Mouse (Mus musculus) regulatory T cell (primary cell): Measurements from ENCODE around the gene Ednra.

Source experiments
- in situ Hi-C: fragments of 300-600 bp; cut with MboI, MseI; formaldehyde crosslinking; loops from one replicate; pipeline ENCODE4 v1.15.1; 2025; ENCODE audit warnings: high pct_unique_total_duplicates

The Ednra gene

DNA sequence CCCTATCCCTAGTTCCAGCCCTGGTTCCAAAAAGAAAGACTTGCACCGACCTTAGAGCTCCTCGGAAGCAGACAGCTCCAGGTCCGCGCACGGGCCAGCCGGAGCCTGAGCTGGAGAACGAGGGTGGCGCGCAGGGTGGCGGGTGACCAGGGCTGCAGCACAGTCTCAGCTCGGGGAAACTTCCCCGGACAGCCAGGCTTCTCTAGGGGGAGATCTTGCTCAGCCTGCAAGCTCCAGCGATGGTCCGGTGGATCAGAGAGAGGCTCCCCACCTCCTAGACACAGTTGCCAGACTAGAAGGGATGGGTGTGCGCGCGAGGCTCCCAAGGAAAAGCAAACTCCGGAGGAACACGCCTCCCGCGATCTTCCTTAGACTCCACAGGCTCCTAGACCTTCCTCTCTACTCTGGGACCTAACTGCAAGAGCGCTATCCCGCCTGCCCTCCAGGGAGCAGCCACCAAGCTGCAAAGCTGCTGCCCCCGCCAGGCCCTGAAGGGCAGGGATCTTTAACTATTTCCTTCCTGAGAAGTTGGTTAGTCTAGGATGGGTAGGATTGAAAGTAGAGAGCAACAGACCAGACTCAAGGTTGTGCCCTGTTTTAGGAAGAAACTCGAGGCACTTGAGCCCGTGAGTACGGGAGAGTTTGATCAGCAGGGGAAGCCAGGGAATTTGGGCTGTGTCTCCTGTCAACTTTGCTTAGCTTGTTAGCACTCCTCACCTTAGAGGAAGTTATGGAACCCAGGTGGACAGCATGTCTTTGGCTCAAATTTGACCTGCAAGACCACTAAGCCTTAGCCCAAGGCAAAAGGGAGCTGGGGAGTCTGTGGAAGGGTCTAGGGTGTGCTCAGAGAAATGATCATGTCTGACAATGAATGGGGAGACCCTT lies at the start of gene Ednra:
Gene Ednra, minus strand, starts transcription at position 419 of the 885 bp plus-strand sequence.
- in situ Hi-C loops = no loop called here

- in situ Hi-C loops = no loop called here
These were observed 49.6 kb upstream of the Ednra start for GRCm38 (mm10) chr8:77773831-77774230.

- in situ Hi-C loops = no loop called here
These were observed 49.0 kb upstream of the Ednra start for GRCm38 (mm10) chr8:77773256-77773655.

- in situ Hi-C loops = no loop called here
These were observed 48.1 kb upstream of the Ednra start for GRCm38 (mm10) chr8:77772210-77772886.

DNA sequence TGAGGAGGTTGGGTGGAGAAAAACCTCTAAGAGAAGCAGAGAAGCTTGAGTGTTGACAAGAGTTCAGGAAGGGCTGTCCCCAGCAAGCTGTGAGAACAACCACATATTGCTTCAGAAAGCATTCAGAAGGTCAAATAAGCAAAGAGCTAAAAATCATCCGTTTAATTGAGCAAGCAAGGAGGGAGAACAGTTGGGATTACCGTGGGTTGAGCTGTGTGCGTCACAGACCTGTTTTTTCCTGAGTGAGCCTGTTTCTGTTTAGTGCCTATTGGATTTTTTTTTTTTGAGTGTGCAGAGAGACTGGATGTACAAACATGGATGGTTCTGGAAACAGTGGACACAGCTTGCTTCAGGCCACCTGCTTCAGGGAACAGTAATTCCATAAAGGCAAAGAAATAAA lies 46.7 kb upstream of the Ednra start:
- in situ Hi-C loops = no loop called here

DNA sequence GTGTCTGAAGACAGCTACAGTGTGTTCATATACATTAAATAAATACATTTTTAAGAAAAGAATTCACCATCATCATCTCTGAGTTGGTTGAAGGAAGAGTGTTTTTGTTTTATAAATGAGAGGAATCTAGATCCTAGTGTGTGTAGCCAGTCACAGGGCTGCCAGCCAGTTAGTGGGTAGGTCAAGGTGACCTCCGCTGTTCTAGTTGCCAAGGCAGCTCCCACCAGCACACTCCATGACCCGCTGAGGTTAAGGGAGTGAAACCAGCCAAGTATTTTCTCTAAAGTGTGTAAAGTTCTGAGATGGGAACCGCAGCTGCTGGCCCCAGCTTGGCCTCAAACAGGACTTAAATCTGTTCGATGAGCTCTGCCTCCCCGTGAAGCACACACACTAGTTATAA lies 44.7 kb upstream of the Ednra start:
- in situ Hi-C loops = no loop called here

- in situ Hi-C loops = no loop called here
These were observed 40.0 kb upstream of the Ednra start for GRCm38 (mm10) chr8:77764253-77764652.

DNA sequence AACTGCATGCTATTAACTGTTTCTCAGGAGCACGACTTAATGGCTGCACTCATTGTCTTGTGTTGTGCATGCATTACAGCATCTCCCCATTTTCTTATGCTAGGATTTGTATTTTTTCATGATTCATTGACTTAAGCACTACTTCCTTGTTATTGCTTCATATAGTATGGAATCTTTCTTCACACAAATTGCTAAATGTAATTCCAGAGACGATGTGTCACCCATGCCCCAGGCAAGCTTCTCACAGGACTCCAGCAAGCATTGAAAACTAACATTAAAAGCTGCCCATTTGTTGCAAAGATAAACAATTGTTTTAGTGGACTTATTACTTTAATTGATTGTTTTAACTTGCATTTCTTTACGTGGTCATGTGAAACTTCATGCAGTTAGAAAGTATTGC lies 38.7 kb upstream of the Ednra start:
- in situ Hi-C loops = no loop called here

DNA sequence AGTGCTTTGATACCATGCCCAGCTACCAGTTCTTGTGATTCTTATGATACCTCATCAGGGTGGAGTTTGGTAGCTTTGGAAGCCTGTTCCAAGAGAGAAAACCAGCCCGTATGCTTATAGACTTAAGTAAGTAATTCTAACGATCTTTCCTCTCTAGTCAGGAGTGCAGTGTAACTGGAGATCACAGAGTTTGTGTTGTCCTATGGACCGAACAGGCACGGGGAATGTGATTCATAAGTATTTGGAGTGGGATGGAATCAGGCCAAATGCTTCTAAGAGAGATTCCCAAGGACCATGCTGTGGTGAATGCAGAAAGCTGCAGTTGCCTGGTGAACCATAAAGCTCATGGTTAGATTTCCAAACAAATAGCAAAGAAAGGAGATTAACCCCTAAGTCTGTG lies 31.2 kb upstream of the Ednra start:
- in situ Hi-C loops = no loop called here

- in situ Hi-C loops = no loop called here
These were observed 29.5 kb upstream of the Ednra start for GRCm38 (mm10) chr8:77753796-77754195.

- in situ Hi-C loops = no loop called here
These were observed 27.8 kb upstream of the Ednra start for GRCm38 (mm10) chr8:77752041-77752440.

GRCm38 (mm10) chr8:77750407-77750806 lies 26.1 kb upstream of the Ednra start:
- in situ Hi-C loops = no loop called here

DNA sequence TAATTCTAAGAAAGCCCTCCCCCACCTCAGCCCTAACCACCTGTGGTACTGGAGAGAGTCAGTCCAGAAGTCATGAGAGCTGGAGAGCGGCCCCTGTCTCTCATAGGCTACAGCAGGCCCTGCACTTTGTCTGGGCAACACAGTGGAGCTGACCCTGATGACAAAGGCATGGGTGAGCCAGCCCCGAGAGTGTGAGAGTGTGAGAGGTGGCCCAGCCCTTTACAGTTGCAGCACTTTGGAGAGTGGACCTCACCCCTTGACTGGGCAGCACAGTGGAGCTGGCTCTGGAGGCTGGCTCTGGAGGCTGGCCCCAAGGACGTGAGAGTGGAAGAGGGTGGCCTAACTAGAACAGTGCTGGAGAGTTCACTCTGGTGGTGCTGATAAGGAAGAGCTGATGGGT lies 20.2 kb upstream of the Ednra start:
- in situ Hi-C loops = no loop called here

DNA sequence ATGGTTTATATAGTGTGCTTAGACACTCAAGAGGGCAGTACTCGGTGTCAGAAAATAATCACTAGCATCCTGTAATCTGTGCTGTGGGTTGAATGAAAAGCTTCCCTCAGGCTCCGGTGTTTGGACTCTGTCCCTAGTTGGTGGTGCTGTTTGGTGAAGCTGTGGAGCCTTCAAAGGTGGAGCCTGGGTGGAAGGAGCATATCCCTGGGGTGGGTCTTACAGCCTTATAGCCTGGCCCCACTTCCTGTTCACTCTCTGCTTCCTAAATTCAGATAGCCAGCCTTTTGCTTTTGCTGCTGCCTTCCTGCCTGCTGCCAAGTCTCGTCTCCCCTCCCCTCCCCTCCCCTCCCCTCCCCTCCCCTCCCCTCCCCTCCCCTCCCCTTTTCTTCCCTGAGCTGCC lies 18.1 kb upstream of the Ednra start:
- in situ Hi-C loops = no loop called here

GRCm38 (mm10) chr8:77741050-77741777 lies 16.9 kb upstream of the Ednra start:
- in situ Hi-C loops = no loop called here

GRCm38 (mm10) chr8:77738419-77738818 lies 14.2 kb upstream of the Ednra start:
- in situ Hi-C loops = no loop called here

DNA sequence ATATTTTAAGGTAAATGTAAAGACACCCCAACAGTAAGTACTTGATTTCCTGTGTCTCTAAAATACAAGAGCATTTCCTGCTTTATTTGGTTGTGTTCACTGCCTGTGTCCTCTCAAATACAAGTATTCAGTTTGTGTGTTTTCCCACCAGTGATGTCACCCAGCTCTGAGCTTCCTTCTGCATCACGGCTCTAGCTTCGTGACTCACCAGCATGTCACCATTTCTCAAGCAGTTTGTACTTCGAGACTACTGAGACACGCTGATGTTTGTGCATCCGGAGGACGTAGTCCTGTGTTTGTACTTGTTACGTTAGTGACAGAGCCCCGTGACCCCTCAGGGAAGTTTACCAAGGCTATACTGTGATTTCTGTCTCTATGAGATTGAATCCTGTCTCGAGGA lies 13.1 kb upstream of the Ednra start:
- in situ Hi-C loops = no loop called here

- in situ Hi-C loops = no loop called here
These were observed 9.5 kb upstream of the Ednra start for GRCm38 (mm10) chr8:77733792-77734191.

GRCm38 (mm10) chr8:77732964-77733363 lies 8.7 kb upstream of the Ednra start:
- in situ Hi-C loops = no loop called here

DNA sequence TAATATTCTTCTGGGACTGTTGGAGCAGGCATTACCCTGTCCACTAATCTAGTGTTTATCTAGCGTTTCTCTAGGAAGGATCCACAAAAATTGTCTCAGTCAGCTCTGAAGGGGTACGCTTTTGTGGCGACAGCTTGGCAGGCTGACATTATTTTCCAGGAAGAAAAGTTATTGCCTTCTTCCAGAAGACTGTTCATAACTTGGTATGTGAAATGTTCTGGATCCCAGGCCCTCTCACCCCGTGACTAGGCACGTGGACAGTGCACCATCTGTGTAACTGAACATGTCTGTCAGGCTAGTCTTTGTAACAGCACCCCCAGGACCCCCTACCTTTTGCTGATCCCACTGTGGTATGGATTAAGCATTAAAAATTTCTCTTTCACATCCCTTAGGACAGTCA lies 1.1 kb upstream of the Ednra start:
- in situ Hi-C loops = no loop called here

DNA sequence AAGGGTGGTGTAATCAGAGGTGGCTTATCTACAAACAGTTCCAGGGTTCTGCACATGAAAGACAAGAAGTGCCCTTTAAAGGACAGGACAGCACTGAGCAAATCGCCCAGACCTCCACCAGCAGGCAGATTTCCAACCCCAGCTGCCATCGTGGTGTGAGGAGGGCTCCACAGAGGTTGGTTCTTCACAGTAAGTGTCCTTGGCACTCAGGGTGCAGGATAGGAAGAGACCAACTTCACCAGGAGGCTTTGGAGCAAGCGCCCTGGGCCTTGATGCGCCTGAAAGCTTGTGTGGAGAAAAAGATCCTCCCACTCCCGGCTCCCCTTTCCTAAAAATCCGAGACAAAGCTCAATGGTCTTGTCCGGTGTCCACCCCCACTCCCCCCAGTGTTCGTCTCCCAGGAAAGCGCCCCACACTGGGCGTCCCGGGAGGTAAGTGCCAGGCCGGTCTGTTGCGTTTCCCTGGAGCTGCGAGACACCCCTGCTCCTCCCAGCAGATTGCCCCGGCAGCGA lies 674 bp downstream of the Ednra start:
- in situ Hi-C loops = no loop called here

- in situ Hi-C loops = no loop called here
These were observed 1.2 kb downstream of the Ednra start for GRCm38 (mm10) chr8:77723018-77723417.
